Mouse (Mus musculus) ES-Bruce4 (cell line): ENCODE results near the gene Slc38a3. TPM values are rescaled to one million over a fixed set of nuclear protein-coding genes. Genes with fewer than 3 reads are reported as not detected.
A peak's percentile ranks its signal among the peaks of the same experiment; 100 is the strongest.

ENCODE experiments used
- H3K27ac ChIP-seq: 2 replicates; pipeline ENCODE4 v1.5.1; 2012; ENCODE audit warnings: low read length, inconsistent platforms; ENCODE audit not compliant: insufficient read depth
- H3K27me3 ChIP-seq: 2 replicates; pipeline ENCODE4 v1.6.1; 2012; ENCODE audit warnings: mild to moderate bottlenecking, low read length, inconsistent platforms; ENCODE audit not compliant: control insufficient read depth, poor library complexity, insufficient read depth, severe bottlenecking
- H3K36me3 ChIP-seq: 2 replicates; pipeline ENCODE4 v1.6.1; 2012; ENCODE audit warnings: inconsistent platforms, mild to moderate bottlenecking, low read length, moderate library complexity; ENCODE audit not compliant: control insufficient read depth, poor library complexity, insufficient read depth, severe bottlenecking
- H3K4me1 ChIP-seq: one replicate; pipeline ENCODE4 v1.8.1; 2011; ENCODE audit warnings: low read length; ENCODE audit not compliant: control insufficient read depth, insufficient read depth
- H3K4me3 ChIP-seq: 2 replicates; pipeline ENCODE4 v1.5.1; 2011; ENCODE audit warnings: low read depth, mild to moderate bottlenecking, low read length
- H3K9ac ChIP-seq: 2 replicates; pipeline ENCODE4 v1.6.1; 2012; ENCODE audit warnings: low read depth, mild to moderate bottlenecking, inconsistent platforms; ENCODE audit not compliant: poor library complexity, severe bottlenecking
- H3K9me3 ChIP-seq: replicated peaks from 2 replicates; pipeline ENCODE4 v1.6.1; 2012; ENCODE audit warnings: mild to moderate bottlenecking, low read length, inconsistent platforms; ENCODE audit not compliant: control insufficient read depth, poor library complexity, insufficient read depth, severe bottlenecking
- CTCF ChIP-seq: IDR thresholded peaks from one replicate; pipeline ENCODE4 v1.8.1; 2011; ENCODE audit warnings: low read depth, low read length
- EP300 ChIP-seq: IDR thresholded peaks from 2 replicates; pipeline ENCODE4 v1.6.1; 2011; ENCODE audit warnings: low read depth, low read length; ENCODE audit not compliant: insufficient read depth
- POLR2A ChIP-seq: IDR thresholded peaks from one replicate; pipeline ENCODE4 v1.8.1; 2011; ENCODE audit warnings: low read length; ENCODE audit not compliant: insufficient read depth
- polyA plus RNA-seq: library from polyadenylated mRNA; stranded (reverse); fragments of >200 nt; gene quantifications from 2 replicates; pipeline ENCODE4 v1.2.4, GENCODE M21; 2011; ENCODE audit warnings: low read depth; ENCODE audit not compliant: missing spikeins, insufficient read depth, insufficient read length

Gene Slc38a3
- polyA plus RNA-seq, 1 experiment: 8.1 TPM

- H3K27me3 ChIP-seq: no peaks in the 10 kb centered on the region
- H3K9ac ChIP-seq: no peak overlapping the region
- no peak overlapping the region for H3K27ac ChIP-seq
- no peaks in the 10 kb centered on the region for H3K36me3 ChIP-seq
- no peaks in the 10 kb centered on the region for H3K9me3 ChIP-seq
- TF ChIP-seq POLR2A: no peak
- no peak for TF ChIP-seq EP300
- no peak for TF ChIP-seq CTCF
- H3K4me3 ChIP-seq: no peak overlapping the region
- peaks cover 11% of the 10 kb centered on the region for H3K4me1 ChIP-seq
These were observed 44.4 kb downstream of the Slc38a3 start for GRCm38 (mm10) chr9:107624951-107625350.

GRCm38 (mm10) chr9:107624539-107624938, 44.8 kb downstream of the Slc38a3 start:
- Histone ChIP-seq H3K27me3 (no peaks in the 10 kb centered on the region), H3K36me3 (no peaks in the 10 kb centered on the region), H3K9ac (no peak overlapping the region), H3K4me3 (no peak overlapping the region), H3K27ac (peak overlapping the region; percentile 39; the same call in 1 of the 2 replicates), H3K4me1 (peaks cover 11% of the 10 kb centered on the region), H3K9me3 (no peaks in the 10 kb centered on the region)
- TF ChIP-seq POLR2A (no peak), CTCF (no peak), EP300 (peak; percentile 86)

- no peak overlapping the region for H3K9ac ChIP-seq
- H3K9me3 ChIP-seq: no peaks in the 10 kb centered on the region
- H3K36me3 ChIP-seq: peaks cover 6% of the 10 kb centered on the region
- no peak overlapping the region for H3K27ac ChIP-seq
- TF ChIP-seq EP300 (no peak), CTCF (no peak), POLR2A (no peak)
- no peaks in the 10 kb centered on the region for H3K27me3 ChIP-seq
- no peak overlapping the region for H3K4me3 ChIP-seq
- H3K4me1 ChIP-seq: peaks cover 7% of the 10 kb centered on the region
These were observed 48.4 kb downstream of the Slc38a3 start for GRCm38 (mm10) chr9:107620954-107621353.

GRCm38 (mm10) chr9:107619546-107619879, 49.8 kb downstream of the Slc38a3 start:
- Histone ChIP-seq H3K9ac (no peak overlapping the region), H3K4me1 (peaks cover 2% of the 10 kb centered on the region), H3K27ac (no peak overlapping the region), H3K4me3 (no peak overlapping the region), H3K27me3 (no peaks in the 10 kb centered on the region), H3K36me3 (peaks cover 20% of the 10 kb centered on the region), H3K9me3 (no peaks in the 10 kb centered on the region)
- TF ChIP-seq EP300 (no peak), POLR2A (no peak), CTCF (no peak)

- 0 out of 2 replicates have a peak, but pooled peaks have one; percentile 32 for TF ChIP-seq EP300
- no peak for TF ChIP-seq POLR2A
- no peak for TF ChIP-seq CTCF
- no peak overlapping the region for H3K9ac ChIP-seq
- H3K27ac ChIP-seq: no peak overlapping the region
- no peak overlapping the region for H3K4me3 ChIP-seq
- H3K9me3 ChIP-seq: no peaks in the 10 kb centered on the region
- peaks cover 23% of the 10 kb centered on the region for H3K36me3 ChIP-seq
- H3K27me3 ChIP-seq: no peaks in the 10 kb centered on the region
- H3K4me1 ChIP-seq: no peaks in the 10 kb centered on the region
These were observed 50.4 kb downstream of the Slc38a3 start for GRCm38 (mm10) chr9:107618778-107619545.

GRCm38 (mm10) chr9:107618098-107618497, 51.2 kb downstream of the Slc38a3 start:
- no peak overlapping the region for H3K4me3 ChIP-seq
- no peaks in the 10 kb centered on the region for H3K27me3 ChIP-seq
- no peaks in the 10 kb centered on the region for H3K4me1 ChIP-seq
- peak overlapping the region; percentile 2; the same call in 1 of the 2 replicates for H3K27ac ChIP-seq
- H3K9me3 ChIP-seq: no peaks in the 10 kb centered on the region
- peaks cover 23% of the 10 kb centered on the region for H3K36me3 ChIP-seq
- TF ChIP-seq EP300 (no peak), CTCF (no peak), POLR2A (no peak)
- no peak overlapping the region for H3K9ac ChIP-seq
